Mouse (Mus musculus): ENCODE data around the gene Fry. TPM values are rescaled to one million over a fixed set of nuclear protein-coding genes. Genes with fewer than 3 reads are reported as not detected.

The Fry gene
- polyA plus RNA-seq, 1 experiment from 2014 or later: 5.5 TPM

- H3K4me2 ChIP-seq: no peak overlapping the region
- no peak overlapping the region for H3K27ac ChIP-seq (ENCODE audit: low read depth)
- peak; percentile 72 for TF ChIP-seq CTCF (IDR thresholded peaks at IDR 0.05; ENCODE audit: low read depth)
- 45% methylated on average over 6 of the region's 6 CpGs for WGBS
- no peak overlapping the region for H3K4me3 ChIP-seq (ENCODE audit: low read depth, low read length)
- ATAC-seq (ENCODE audit: insufficient read depth): no peak
- H3K36me3 ChIP-seq (ENCODE audit: insufficient read depth): no peaks in the 10 kb centered on the region
- H3K27me3 ChIP-seq (ENCODE audit: insufficient read depth, low read length): no peaks in the 10 kb centered on the region
- peak; percentile 67 for DNase-seq
- H3K9ac ChIP-seq: no peak overlapping the region
- H3K4me1 ChIP-seq (ENCODE audit: insufficient read depth): no peaks in the 10 kb centered on the region
- H3K9me3 ChIP-seq (ENCODE audit: low read depth, low read length): no peaks in the 10 kb centered on the region
These were observed 377.3 kb downstream of the Fry start for GRCm38 (mm10) chr5:150495792-150496191.

GRCm38 (mm10) chr5:150510451-150511225 lies 392.2 kb downstream of the Fry start:
- WGBS: 83% methylated on average over 6 of the region's 6 CpGs
- Histone ChIP-seq H3K9ac (no peak overlapping the region), H3K27ac (ENCODE audit: low read depth) (no peak overlapping the region), H3K36me3 (ENCODE audit: insufficient read depth) (no peaks in the 10 kb centered on the region), H3K27me3 (ENCODE audit: insufficient read depth, low read length) (no peaks in the 10 kb centered on the region), H3K4me3 (ENCODE audit: low read depth, low read length) (no peak overlapping the region), H3K4me2 (no peak overlapping the region), H3K9me3 (ENCODE audit: low read depth, low read length) (no peaks in the 10 kb centered on the region), H3K4me1 (ENCODE audit: insufficient read depth) (no peaks in the 10 kb centered on the region)
- DNase-seq (no peak), ATAC-seq (ENCODE audit: insufficient read depth) (no peak)
- TF ChIP-seq CTCF (IDR thresholded peaks at IDR 0.05; ENCODE audit: low read depth): no peak

- ATAC-seq (ENCODE audit: insufficient read depth): no peak
- 79% methylated on average over 4 of the region's 4 CpGs for WGBS
- Histone ChIP-seq H3K4me1 (ENCODE audit: insufficient read depth) (no peaks in the 10 kb centered on the region), H3K9me3 (ENCODE audit: low read depth, low read length) (no peaks in the 10 kb centered on the region), H3K9ac (no peak overlapping the region), H3K36me3 (ENCODE audit: insufficient read depth) (no peaks in the 10 kb centered on the region), H3K4me3 (ENCODE audit: low read depth, low read length) (no peak overlapping the region), H3K27ac (ENCODE audit: low read depth) (no peak overlapping the region), H3K4me2 (no peak overlapping the region), H3K27me3 (ENCODE audit: insufficient read depth, low read length) (no peaks in the 10 kb centered on the region)
- no peak for TF ChIP-seq CTCF (IDR thresholded peaks at IDR 0.05; ENCODE audit: low read depth)
- DNase-seq: no peak
These were observed 394.8 kb downstream of the Fry start for GRCm38 (mm10) chr5:150513264-150513663.

DNA sequence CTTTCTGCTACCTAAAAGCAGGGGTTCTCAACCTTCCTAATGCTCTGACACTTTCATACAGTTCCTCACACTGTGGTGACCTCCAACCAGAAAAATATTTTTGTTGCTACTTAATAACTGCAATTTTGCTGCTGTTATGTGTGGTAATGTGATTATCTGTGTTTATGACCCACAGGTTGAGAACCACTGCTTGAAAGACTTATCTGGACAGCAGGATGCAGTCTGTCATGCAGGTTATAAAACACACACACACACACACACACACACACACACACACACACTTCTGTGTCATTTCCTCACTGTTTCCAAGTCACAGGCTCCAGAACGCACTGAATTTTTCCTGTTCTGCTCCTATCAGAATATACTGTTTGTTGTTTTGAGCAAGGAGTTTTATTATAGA lies 395.6 kb downstream of the Fry start:
- H3K27ac ChIP-seq (ENCODE audit: low read depth): no peak overlapping the region
- ATAC-seq (ENCODE audit: insufficient read depth): no peak
- no peak overlapping the region for H3K4me3 ChIP-seq (ENCODE audit: low read depth, low read length)
- 83% methylated on average over 1 of the region's 1 CpGs for WGBS
- H3K9me3 ChIP-seq (ENCODE audit: low read depth, low read length): no peaks in the 10 kb centered on the region
- no peak overlapping the region for H3K4me2 ChIP-seq
- no peaks in the 10 kb centered on the region for H3K27me3 ChIP-seq (ENCODE audit: insufficient read depth, low read length)
- no peak for DNase-seq
- no peak for TF ChIP-seq CTCF (IDR thresholded peaks at IDR 0.05; ENCODE audit: low read depth)
- no peaks in the 10 kb centered on the region for H3K36me3 ChIP-seq (ENCODE audit: insufficient read depth)
- no peak overlapping the region for H3K9ac ChIP-seq
- H3K4me1 ChIP-seq (ENCODE audit: insufficient read depth): no peaks in the 10 kb centered on the region

DNA sequence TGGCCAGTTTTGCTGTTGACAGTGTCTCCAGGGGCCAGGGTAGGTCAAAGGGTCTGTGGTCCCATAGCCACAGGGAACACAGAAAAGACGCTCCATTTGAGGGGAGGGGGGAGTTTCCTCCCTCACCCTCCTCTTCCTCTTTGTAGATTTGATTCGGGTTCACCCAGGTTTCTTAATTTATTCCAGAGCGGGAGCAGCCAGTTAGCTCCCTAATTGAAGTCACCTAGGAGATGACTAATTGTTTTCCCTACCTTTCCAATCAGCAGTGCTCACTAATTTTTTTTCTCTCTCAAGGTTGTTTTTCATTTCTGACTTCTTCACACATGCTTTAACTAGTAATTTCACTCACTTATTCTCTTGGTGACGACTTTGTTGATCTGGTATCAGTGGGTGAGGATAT lies 399.6 kb downstream of the Fry start, which contains the start of gene Zar1l:
Zar1l (minus strand) TSS at position 101 of the 400 bp plus-strand sequence.
- ATAC-seq (ENCODE audit: insufficient read depth) (no peak), DNase-seq (no peak)
- H3K9me3 ChIP-seq (ENCODE audit: low read depth, low read length): no peaks in the 10 kb centered on the region
- 54% methylated on average over 4 of the region's 4 CpGs for WGBS
- H3K36me3 ChIP-seq (ENCODE audit: insufficient read depth): no peaks in the 10 kb centered on the region
- H3K9ac ChIP-seq: no peak within 1 kb of the TSS
- no peak for TF ChIP-seq CTCF (IDR thresholded peaks at IDR 0.05; ENCODE audit: low read depth)
- no peak within 1 kb of the TSS for H3K27ac ChIP-seq (ENCODE audit: low read depth)
- H3K27me3 ChIP-seq (ENCODE audit: insufficient read depth, low read length): no peaks in the 10 kb centered on the region
- H3K4me3 ChIP-seq (ENCODE audit: low read depth, low read length): no peak within 1 kb of the TSS
- no peak within 1 kb of the TSS for H3K4me2 ChIP-seq
- H3K4me1 ChIP-seq (ENCODE audit: insufficient read depth): no peaks in the 10 kb centered on the region

- Histone ChIP-seq H3K4me2 (no peak overlapping the region), H3K9ac (no peak overlapping the region), H3K27me3 (ENCODE audit: insufficient read depth, low read length) (no peaks in the 10 kb centered on the region), H3K4me3 (ENCODE audit: low read depth, low read length) (no peak overlapping the region), H3K4me1 (ENCODE audit: insufficient read depth) (peaks cover 10% of the 10 kb centered on the region), H3K9me3 (ENCODE audit: low read depth, low read length) (no peaks in the 10 kb centered on the region), H3K27ac (ENCODE audit: low read depth) (no peak overlapping the region), H3K36me3 (ENCODE audit: insufficient read depth) (no peaks in the 10 kb centered on the region)
- 87% methylated on average over 1 of the region's 1 CpGs for WGBS
- ATAC-seq (ENCODE audit: insufficient read depth) (no peak), DNase-seq (peak; percentile 54)
- peak; percentile 42 for TF ChIP-seq CTCF (IDR thresholded peaks at IDR 0.05; ENCODE audit: low read depth)
These were observed 401.1 kb downstream of the Fry start for GRCm38 (mm10) chr5:150519551-150519950.

DNA sequence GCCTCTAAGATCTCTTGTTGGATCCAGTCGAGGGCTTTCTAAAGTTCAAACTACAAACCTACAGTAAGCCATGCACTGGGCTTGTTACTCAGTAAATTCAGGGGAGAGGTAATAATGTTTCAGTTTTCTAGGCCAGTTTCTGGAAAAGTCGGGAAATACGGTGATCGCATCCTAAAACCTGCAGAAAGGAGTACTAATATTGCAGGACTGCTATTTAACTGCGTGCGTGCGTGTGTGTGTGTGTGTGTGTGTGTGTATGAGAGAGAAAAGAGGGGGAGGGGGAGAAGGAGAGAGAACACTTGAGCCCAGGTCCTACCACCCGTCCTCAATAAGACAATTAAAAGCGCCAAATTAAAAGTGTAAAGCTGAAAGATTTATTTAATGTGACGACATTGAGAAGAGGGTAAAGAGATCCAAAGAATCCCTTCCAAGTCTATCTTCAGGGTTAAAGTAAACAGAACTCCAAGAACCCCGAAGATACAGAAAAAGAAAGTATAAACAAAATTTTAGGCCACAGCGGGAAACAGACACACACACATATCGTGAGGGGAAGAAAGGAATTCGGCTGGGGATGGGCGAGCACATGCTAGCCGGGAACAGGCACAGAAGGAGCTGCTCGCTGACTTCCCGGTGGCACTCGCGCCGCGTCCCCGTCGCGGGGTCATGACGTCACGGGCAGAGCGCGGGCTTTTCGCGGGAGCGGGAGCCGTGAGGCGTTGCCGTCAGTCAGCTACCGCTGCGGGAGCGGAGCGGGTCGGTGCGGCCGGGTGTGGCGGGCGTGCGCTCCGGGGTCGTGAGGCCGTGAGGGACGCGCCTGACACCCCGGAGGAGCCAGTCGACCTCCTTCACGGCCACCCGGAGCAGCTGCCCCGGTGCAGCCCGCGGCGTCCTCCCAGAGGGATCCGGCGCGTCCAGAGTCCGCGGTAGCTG lies 403.8 kb downstream of the Fry start, which contains the start of gene Brca2:
Brca2 (plus strand) TSS at position 694 of the 930 bp plus-strand sequence.
- WGBS: 4% methylated on average over 62 of the region's 63 CpGs
- no peaks in the 10 kb centered on the region for H3K9me3 ChIP-seq (ENCODE audit: low read depth, low read length)
- no peaks in the 10 kb centered on the region for H3K36me3 ChIP-seq (ENCODE audit: insufficient read depth)
- H3K9ac ChIP-seq: peak within 1 kb of the TSS; percentile 95
- peak within 1 kb of the TSS; percentile 82 for H3K4me3 ChIP-seq (ENCODE audit: low read depth, low read length)
- peaks cover 10% of the 10 kb centered on the region for H3K4me1 ChIP-seq (ENCODE audit: insufficient read depth)
- ATAC-seq (ENCODE audit: insufficient read depth) (peak; percentile 97), DNase-seq (peak; percentile 96)
- no peak for TF ChIP-seq CTCF (IDR thresholded peaks at IDR 0.05; ENCODE audit: low read depth)
- H3K4me2 ChIP-seq: peak within 1 kb of the TSS; percentile 77
- peak within 1 kb of the TSS; percentile 85 for H3K27ac ChIP-seq (ENCODE audit: low read depth)
- no peaks in the 10 kb centered on the region for H3K27me3 ChIP-seq (ENCODE audit: insufficient read depth, low read length)

Data from lung, embryonic 14.5 days (tissue).